Mouse (Mus musculus): ENCODE data around the gene Sfrp2.
A peak's percentile ranks its signal among the peaks of the same experiment; 100 is the strongest.

Gene Sfrp2

GRCm38 (mm10) chr3:83771160-83771869 lies 5.2 kb downstream of the Sfrp2 start:
- no peak for DNase-seq (ENCODE audit: extremely low read depth, insufficient read length, low spot score)

DNA sequence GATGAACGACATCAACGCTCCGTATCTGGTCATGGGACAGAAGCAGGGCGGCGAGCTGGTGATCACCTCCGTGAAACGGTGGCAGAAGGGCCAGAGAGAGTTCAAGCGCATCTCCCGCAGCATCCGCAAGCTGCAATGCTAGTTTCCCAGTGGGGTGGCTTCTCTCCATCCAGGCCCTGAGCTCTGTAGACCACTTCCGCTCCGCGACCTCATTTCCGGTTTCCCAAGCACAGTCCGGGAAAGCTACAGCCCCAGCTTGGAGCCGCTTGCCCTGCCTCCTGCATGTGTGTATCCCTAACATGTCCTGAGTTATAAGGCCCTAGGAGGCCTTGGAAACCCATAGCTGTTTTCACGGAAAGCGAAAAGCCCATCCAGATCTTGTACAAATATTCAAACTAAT lies 7.2 kb downstream of the Sfrp2 start:
- no peak for DNase-seq (ENCODE audit: extremely low read depth, insufficient read length, low spot score)

- DNase-seq (ENCODE audit: extremely low read depth, insufficient read length, low spot score): no peak
Observed at GRCm38 (mm10) chr3:83775403-83775802, 9.3 kb downstream of the Sfrp2 start.

GRCm38 (mm10) chr3:83781460-83782222 lies 15.5 kb downstream of the Sfrp2 start:
- DNase-seq (ENCODE audit: extremely low read depth, insufficient read length, low spot score): no peak

DNA sequence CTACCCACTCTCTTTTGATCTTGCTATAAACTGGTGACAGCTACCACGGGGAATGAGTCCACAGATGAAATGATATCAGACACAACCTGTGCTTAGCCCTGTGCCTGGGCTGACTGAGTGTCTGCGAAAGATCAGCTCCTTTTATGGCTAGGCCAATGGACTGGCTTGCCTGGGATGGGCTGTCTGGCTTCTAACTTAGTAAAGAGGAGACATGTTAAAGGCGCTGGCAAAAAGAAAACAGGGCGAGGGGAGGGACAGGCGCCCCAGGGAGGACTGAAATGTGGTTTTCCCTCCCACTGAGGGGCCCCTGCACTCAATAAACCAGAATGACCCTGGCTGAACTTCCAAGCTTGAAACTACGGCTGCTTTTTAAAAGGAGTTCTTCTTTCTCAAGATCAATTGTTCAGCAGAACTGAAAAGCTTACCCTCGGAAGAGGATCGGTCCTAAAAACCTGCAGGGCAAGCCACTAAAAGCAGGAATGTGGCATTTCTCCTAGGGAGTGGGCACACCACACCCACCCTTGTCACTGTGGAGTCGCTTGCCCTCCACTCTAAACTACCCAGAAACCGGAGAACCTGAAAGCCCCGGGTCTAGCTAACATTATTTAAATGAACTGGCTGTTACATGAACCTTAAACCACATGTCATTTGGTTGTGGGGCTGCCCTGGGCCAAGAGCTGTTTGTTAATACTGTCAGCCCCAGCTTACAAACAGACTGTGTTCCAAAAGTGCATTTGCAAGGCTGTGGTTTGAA lies 17.8 kb downstream of the Sfrp2 start:
- no peak for DNase-seq (ENCODE audit: extremely low read depth, insufficient read length, low spot score)

DNA sequence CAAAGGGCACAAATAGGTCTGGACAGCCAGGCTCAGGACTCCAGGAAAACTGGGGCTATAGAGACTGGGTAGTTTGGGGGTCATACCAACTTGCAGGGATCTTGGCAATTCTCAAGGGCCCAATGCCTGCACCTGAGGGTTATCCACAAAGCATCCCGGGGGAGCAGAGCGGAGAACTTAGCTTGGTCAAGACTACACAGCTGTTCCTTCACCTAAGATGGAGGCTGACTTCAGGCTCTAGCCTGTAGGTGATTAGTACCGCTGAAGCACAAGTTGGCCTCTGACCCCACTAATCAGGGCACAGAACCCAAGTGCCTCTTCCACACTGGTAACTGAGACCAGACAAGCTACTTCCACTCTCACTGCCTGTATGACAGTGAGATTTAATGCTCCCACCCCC lies 18.6 kb downstream of the Sfrp2 start:
- DNase-seq (ENCODE audit: extremely low read depth, insufficient read length, low spot score): no peak

GRCm38 (mm10) chr3:83787086-83787485 lies 21.0 kb downstream of the Sfrp2 start:
- DNase-seq (ENCODE audit: extremely low read depth, insufficient read length, low spot score): no peak

DNA sequence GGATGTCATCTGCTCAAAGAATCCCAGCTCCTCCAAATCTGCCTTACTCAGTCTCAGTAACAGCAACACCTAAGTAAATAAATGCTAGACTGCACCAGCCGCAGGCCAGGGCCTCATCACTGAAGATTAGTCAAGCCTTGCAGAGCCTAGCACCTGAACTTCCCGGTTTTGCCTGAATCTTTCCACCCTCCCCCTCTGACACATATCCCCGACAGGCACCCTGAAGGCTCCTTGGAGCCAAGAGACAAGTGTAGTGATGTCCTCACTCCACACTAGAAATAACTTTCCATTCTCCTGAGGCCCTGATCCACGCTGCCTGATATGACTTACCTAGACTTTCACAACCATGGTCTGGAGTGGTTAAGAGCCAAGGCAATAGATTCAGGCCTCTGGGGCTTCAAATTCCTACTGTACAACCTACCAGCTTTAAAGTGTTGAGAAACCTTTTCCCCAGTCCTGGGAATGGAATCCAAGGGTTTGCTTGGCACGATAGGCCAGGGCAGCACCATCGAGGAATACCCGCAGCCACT lies 21.7 kb downstream of the Sfrp2 start:
- DNase-seq (ENCODE audit: extremely low read depth, insufficient read length, low spot score): no peak

- peak; percentile 66 for DNase-seq (ENCODE audit: extremely low read depth, insufficient read length, low spot score)
Observed at GRCm38 (mm10) chr3:83789651-83790451, 23.7 kb downstream of the Sfrp2 start.

- DNase-seq (ENCODE audit: extremely low read depth, insufficient read length, low spot score): no peak
Observed at GRCm38 (mm10) chr3:83791444-83791843, 25.3 kb downstream of the Sfrp2 start.

DNA sequence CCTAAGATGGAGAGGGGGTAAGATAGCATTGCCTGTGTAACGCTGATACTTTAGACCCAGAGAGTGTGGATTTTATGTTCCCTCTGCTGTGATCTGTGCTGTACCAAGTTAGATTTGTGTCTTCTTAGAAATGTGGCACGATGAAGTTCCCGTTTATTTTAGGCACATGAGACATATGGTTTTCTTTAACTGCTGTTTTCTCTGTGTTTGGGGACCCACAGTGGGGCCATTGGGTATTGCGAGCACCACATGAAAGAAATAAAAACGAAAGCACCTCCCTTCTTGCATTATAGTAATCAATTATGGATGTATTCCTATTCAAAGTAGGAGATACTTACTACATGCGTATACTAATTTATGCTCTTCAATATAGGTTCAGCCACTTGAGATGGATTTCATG lies 31.0 kb downstream of the Sfrp2 start:
- peak; percentile 13 for DNase-seq (ENCODE audit: extremely low read depth, insufficient read length, low spot score)

DNA sequence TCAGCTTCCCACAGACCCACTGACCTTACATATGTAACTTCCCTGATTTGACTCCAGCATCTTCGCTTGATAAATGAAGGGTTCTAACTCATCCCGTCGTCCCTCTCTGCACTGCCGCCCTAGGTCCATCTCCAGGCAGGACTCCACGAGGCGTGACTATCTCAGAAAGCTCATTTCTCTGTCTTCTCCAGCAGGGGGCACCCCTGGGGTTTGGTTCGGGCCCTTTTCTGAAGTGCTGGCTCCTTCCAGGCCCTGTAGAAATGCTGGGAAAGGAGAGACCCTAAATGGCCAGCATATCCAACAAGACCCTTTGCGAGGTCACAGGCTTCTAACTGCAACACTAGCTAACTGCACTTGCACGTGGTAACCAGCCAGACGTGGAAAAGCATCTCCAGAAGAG lies 31.7 kb downstream of the Sfrp2 start:
- DNase-seq (ENCODE audit: extremely low read depth, insufficient read length, low spot score): peak; percentile 53

- no peak for DNase-seq (ENCODE audit: extremely low read depth, insufficient read length, low spot score)
Observed at GRCm38 (mm10) chr3:83799486-83799885, 33.4 kb downstream of the Sfrp2 start.

GRCm38 (mm10) chr3:83801649-83802155 lies 35.6 kb downstream of the Sfrp2 start:
- DNase-seq (ENCODE audit: extremely low read depth, insufficient read length, low spot score): no peak

GRCm38 (mm10) chr3:83808483-83808882 lies 42.4 kb downstream of the Sfrp2 start:
- DNase-seq (ENCODE audit: extremely low read depth, insufficient read length, low spot score): no peak

- no peak for DNase-seq (ENCODE audit: extremely low read depth, insufficient read length, low spot score)
Observed at GRCm38 (mm10) chr3:83811987-83812386, 45.9 kb downstream of the Sfrp2 start.

GRCm38 (mm10) chr3:83812863-83813262 lies 46.7 kb downstream of the Sfrp2 start:
- no peak for DNase-seq (ENCODE audit: extremely low read depth, insufficient read length, low spot score)

DNA sequence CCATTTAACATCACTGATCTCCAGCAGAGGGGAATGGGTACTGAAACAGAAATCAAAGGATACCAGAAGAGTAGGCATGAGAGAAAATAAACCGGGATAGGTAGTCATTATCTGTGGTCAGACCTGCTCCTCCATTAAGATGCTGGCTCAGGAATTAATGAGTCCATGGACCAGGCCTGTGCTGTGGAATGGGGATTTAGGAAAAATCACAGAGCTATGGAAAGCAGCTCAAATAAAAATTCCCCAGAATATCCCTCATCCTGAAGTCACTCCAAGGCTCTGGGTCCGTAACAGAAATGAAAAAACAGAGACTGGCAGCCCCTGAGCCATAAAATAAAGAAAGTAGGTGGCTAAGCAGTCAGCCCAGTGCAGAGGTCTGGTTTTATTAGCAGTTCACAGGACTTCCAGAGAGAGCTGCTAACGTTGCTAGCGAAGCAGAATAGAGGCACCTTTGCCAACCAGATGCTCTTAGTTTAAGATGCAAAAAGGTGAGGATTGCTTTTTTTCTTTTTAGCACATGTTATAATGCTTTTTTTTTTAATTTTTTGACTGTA lies 50.3 kb downstream of the Sfrp2 start:
- DNase-seq (ENCODE audit: extremely low read depth, insufficient read length, low spot score): no peak

DNA sequence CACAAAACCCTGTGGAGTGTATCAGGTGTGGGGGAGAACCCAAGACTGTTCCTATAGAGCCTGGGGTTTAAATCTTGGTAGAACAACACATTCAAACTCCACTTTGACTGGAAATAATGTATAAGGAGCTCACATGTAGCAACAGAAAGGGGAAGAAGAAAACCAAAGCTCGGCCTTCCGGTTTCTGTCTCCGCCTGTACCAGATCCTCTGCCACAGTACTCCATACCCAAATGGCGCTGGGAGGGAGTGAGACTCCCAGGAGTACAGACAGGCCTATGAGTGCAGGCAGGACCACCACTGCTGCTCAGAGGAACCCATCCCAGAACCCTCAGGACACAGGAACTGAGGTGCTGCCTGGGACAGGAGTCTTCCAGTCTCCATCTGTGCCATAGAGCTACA lies 57.7 kb downstream of the Sfrp2 start:
- no peak for DNase-seq (ENCODE audit: extremely low read depth, insufficient read length, low spot score)

Measured in 3134 (cell line).